Mouse (Mus musculus) heart, adult 2 months (tissue): ENCODE results near the gene Fmc1.
"Not testable (repeated sequence)": the region's sequence is repeated elsewhere in the genome, so short reads cannot be mapped to it uniquely, and the experiment has no call there.

ENCODE experiments used
- CTCF ChIP-seq: fragments of 200-600 bp; IDR thresholded peaks from 2 replicates; pipeline ENCODE4 v1.8.1; 2022; ENCODE audit warnings: antibody characterized with exemption, mild to moderate bottlenecking, moderate library complexity
- EP300 ChIP-seq: fragments of 200-500 bp; IDR thresholded peaks from 2 replicates; pipeline ENCODE4 v1.6.1; 2011; ENCODE audit warnings: low read depth, low read length, control low read depth; ENCODE audit not compliant: insufficient read depth
- POLR2A ChIP-seq: fragments of 200-500 bp; IDR thresholded peaks from 2 replicates; pipeline ENCODE4 v1.6.1; 2011; ENCODE audit warnings: mild to moderate bottlenecking, low read depth, low read length, control low read depth; ENCODE audit not compliant: insufficient read depth

- TF ChIP-seq POLR2A, CTCF, EP300: not testable (repeated sequence)
Observed at GRCm38 (mm10) chr6:38549840-38550239, 16.5 kb downstream of the Fmc1 start.
